Mouse (Mus musculus) neural tube, embryonic 10.5 days (tissue): ENCODE measurements at regions not wholly inside any gene's neighbourhood (a gene's known extent, or its start where the extent isn't known, plus 50 kb on each side); places are given as distances from the start of the nearest gene placed in this dataset.

Experiments used
- DNase-seq: peaks from one replicate; pipeline ENCODE4 v3.0.0-alpha.2; 2017; ENCODE audit warnings: low spot score; ENCODE audit errors: extremely low spot score

DNA sequence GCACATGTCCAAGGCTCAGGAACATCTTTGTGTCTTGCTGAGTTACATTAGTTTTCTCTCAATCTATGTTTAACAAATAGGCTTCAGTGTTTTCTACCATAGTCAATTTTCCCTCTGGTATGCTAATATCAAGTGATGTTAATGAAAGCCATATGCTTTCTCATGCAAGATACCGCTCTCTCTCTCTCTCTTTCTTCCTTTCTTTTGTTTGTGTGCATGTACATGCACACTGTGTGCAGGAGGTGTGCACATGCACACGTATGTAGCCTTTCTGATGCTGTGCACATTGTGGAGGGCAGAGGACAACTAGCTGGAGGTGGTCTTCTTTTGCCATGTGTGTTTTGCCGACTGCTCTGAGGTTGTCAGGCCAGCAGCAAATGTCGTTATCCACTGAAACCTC is 69.0 kb upstream of the Klf12 start:
- DNase-seq = peak; percentile 44

DNA sequence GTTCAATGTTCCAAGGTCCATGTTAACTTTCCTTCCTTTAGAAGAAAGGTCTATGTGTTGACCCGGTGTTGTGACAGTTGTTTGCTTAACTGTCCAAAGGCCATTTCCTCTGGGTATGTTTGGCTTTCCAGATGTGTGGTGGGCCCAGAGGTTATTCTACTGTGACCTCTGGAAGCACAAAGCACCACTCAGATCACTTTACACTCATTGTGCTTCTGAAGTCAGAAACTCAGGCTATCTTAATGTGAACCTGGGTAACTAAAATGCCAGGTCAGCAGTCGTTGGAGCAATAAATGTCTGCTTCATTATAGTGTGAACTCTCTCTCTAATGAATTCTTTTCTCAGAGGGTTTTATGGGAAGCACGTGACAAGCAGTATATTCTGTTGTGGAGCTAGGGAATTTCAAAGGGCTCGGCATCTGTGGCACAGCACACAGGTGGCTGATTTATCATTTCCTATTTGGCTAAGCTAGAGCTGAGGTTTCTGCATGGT is 68.5 kb upstream of the Klf12 start:
- peak; percentile 37 for DNase-seq

DNA sequence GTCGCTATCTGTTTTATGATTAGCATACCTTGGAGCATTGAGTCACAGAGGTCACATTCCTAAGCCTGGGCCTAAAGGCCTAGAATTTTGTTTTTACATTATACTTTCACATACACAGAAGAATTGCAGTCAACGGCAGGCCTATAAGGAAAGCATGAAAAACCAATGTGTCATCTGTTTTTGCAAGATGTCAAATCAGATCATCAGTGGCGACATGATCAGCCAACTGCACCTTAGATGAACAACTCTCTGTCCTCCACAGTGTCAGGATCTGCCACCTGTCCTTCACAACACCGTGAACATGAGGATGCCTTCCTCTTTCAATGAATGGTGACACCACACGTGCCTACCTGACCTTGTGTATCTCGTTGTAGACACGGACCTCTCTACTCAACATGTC is 66.5 kb upstream of the Klf12 start:
- no peak for DNase-seq

DNA sequence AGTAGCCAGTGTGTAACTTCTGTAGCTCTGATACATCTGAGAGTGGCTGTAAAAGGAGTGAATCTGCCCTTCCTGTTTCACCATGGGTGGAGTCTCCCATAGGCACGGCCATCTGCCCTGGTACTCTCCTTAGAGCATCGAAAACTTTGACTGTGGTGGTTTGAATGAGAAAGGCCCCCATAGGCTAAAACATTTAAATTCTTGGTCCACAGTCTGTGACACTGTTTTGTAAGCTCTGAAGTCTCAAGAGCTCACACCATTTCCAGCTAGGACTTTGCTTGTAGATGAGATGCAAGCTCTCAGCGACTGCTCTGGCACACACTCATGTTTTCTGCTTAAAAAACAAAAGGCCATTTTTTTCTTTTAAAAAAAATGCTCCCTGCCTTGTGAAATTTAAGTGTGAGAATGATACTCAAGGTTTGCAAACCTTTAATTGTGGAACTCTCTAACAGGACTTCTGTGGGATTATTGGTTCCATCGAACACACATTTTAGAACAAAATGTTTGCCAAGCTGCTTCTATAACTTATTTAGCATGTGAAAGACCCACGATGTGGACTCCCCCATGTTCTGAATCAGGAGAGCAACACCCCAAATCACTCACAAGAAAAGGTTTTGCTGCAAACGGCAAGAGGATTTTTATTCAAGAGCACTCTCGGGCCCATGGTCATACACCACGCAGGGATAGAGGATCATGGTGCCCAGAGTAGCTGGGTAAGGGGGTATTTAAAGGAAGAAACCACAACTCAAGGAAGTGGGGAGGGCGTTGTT is 65.7 kb upstream of the Klf12 start:
- DNase-seq = no peak

DNA sequence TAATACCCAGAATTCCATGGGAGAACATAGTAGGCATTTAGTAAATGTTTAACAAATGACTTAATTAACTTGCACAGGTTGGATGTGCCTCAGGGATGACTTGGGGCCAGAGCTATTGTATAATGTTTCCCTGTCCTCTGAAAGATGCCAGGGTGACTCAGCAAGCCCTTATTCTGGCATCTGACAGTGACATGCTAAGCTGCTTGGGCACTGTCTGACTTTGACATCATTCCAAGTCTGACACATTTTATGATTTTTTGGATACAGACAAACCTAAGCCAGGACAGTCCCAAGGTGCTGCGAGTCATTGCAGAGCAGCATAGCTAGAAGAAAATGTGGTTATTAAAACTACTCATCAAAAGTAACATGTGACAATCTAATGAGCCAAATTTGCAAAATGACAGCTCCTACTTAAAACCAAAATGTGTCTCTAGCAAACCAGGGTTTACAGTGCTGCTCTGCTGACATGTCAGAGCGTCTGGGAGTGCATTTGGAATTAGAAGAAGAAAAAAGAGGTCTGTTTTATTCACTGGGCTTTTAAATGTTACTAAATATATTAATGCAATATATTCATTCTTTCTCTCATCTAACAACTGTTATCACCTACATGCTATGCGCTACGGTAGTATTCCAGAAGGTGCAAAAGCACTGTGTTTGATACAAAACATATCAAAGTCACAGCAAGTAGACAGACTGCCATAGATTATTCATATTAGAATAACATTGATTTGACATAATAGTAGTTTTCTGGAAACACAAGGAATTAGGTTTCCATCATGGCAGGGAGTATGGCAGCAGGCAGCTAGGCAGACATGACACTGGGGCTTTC is 64.1 kb upstream of the Klf12 start:
- DNase-seq = no peak

DNA sequence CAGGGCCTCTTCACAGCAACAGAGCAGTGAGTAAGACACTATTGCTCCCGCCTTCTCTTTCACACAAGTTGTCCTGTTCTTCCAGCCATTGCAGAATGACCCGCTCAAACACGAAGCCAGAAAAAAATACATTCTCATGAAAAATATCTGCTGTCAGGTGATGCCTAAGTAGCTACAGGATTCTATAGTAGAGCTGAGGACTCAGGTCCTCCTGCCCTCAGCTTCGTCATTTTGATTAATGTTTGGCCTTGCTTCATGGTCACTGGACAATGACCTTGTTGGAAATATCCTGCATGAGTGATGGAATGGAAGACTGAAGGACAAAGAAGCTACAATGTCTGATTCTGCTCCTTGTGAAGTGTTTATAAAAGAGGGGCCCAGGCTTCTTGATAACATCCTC is 52.4 kb upstream of the Klf12 start:
- no peak for DNase-seq
